16 mouse cellular contexts compared by ENCODE assay signal in the genomic region with DNA sequence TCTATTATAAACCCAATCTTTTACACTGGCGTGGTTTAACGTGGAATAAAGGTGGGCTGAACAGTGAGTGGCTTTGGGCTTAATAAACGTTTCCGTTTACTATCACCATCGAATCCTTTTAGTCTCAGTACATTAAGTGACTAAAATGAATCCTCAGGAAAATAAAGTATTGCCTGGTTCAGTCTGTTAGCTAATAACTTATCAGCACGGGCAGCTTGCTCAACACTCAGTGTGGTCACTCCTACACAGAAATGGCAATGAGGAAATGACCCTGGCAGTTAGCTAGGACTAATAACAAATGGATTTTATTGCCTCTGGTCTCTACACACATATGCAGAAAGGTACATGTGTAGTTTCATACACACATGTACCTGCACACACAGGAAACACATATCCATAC. TPM values are rescaled to one million over a fixed set of nuclear protein-coding genes. Genes with fewer than 3 reads are reported as not detected.
DNase-seq lines count a peak whose midpoint lies in the region; ATAC-seq and TF ChIP-seq lines count a peak whose summit lies in the region.
"Had no signal": no experiment of that assay in that cellular context is flagged by ENCODE, and none has a peak within 500 bp of the region (broad histone marks: within the 10 kb centered on the region; RNA-seq: fewer than 3 reads in every experiment).

No protein-coding gene starts in this region.

- peak; percentile 61 for DNase-seq in heart, adult 11 months
- no peak for DNase-seq in heart, postnatal 14 days
- peak; percentile 56 for DNase-seq in MEL (ENCODE audit: low read depth, low spot score)
- no peak for DNase-seq in left cerebral cortex, adult 2 months (ENCODE audit: extremely low spot score in 1 of 2, low spot score in 2 of 2)
- no peak for DNase-seq in kidney, postnatal 10 days

- peak overlapping the region; percentile 33 for H3K9ac ChIP-seq in MEL (ENCODE audit: control insufficient read depth, low read depth, low read length, poor library complexity, severe bottlenecking)
- peak overlapping the region; percentile 100 for H3K9ac ChIP-seq in liver, embryonic 16.5 days (ENCODE audit: low read depth, low read length)
- no peak overlapping the region for H3K9ac ChIP-seq in kidney, embryonic 16.5 days (replicated peaks; ENCODE audit: low read length)
- H3K9ac ChIP-seq: stomach, embryonic 15.5 days had no signal

- peak overlapping the region; percentile 80 for H3K27ac ChIP-seq in MEL (ENCODE audit: control insufficient read depth, low read depth, low read length)
- peak overlapping the region; percentile 98 for H3K27ac ChIP-seq in liver, embryonic 16.5 days (ENCODE audit: low read length)
- H3K27ac ChIP-seq in left cerebral cortex, adult 2 months: no peak overlapping the region
- H3K27ac ChIP-seq in kidney, embryonic 16.5 days (ENCODE audit: low read length): no peak overlapping the region
- H3K27ac ChIP-seq: midbrain, embryonic 10.5 days; stomach, embryonic 15.5 days had no signal

- peaks cover 32% of the 10 kb centered on the region for H3K79me2 ChIP-seq in MEL (ENCODE audit: control insufficient read depth, insufficient read depth, low read length, poor library complexity)

- no peak for TF ChIP-seq CTCF in MEL (IDR thresholded peaks at IDR 0.05 in 2 of 3, conservative IDR thresholded peaks at IDR 0.05 in 1 of 3; ENCODE audit: control insufficient read depth in 1 of 3, insufficient read depth in 1 of 3, low read depth in 2 of 3, low read length in 3 of 3, poor library complexity in 1 of 3, severe bottlenecking in 1 of 3)
- TF ChIP-seq CTCF in left cerebral cortex, adult 2 months (IDR thresholded peaks at IDR 0.05): no peak

- intact Hi-C loops in heart, postnatal 14 days (cut with DNase I): loop anchor here (10.0 kb wide), 1 partner anchor 340 kb away; the partner anchor contains the start of genes Cgas, Gm17324 and Mto1
- intact Hi-C loops in left cerebral cortex, adult 2 months (cut with DNase I): loop anchor here (5.0 kb wide), 1 partner anchor 188 kb away; the partner anchor contains the start of gene Elovl5

- H3K4me3 ChIP-seq in MEL (ENCODE audit: control insufficient read depth in 1 of 2, insufficient read depth in 1 of 2, low read depth in 2 of 2, low read length in 2 of 2): peak overlapping the region in 1 of 2 experiments; percentile 30; a peak in 2 of 4 replicates
- peak overlapping the region; percentile 97 for H3K4me3 ChIP-seq in liver, embryonic 16.5 days (ENCODE audit: low read depth, low read length)
- H3K4me3 ChIP-seq in left cerebral cortex, adult 2 months: no peak overlapping the region
- no peak overlapping the region for H3K4me3 ChIP-seq in kidney, embryonic 16.5 days (ENCODE audit: low read length)
- H3K4me3 ChIP-seq: midbrain, embryonic 10.5 days; stomach, embryonic 15.5 days had no signal

- H3K9me3 ChIP-seq in MEL (replicated peaks; ENCODE audit: insufficient read depth, low read length): no peaks in the 10 kb centered on the region
- no peaks in the 10 kb centered on the region for H3K9me3 ChIP-seq in liver, embryonic 16.5 days (replicated peaks; ENCODE audit: control insufficient read depth, low read length)
- H3K9me3 ChIP-seq in kidney, embryonic 16.5 days (ENCODE audit: low read length): no peaks in the 10 kb centered on the region
- H3K9me3 ChIP-seq: midbrain, embryonic 10.5 days; stomach, embryonic 15.5 days had no signal

- H3K4me2 ChIP-seq in liver, embryonic 16.5 days (ENCODE audit: low read depth, low read length): peak overlapping the region; percentile 95
- no peak overlapping the region for H3K4me2 ChIP-seq in kidney, embryonic 16.5 days (replicated peaks; ENCODE audit: low read depth, low read length)
- H3K4me2 ChIP-seq: stomach, embryonic 15.5 days had no signal

- peak; percentile 62 for ATAC-seq in erythroblast, adult 5-6 weeks (replicated peaks; ENCODE audit: low FRiP score, poor library complexity, severe bottlenecking)
- peak; percentile 28 for ATAC-seq in liver, embryonic 16.5 days (ENCODE audit: low read depth)
- no peak for ATAC-seq in kidney, embryonic 16.5 days (ENCODE audit: low FRiP score, low TSS enrichment)
- ATAC-seq: inflammation-experienced regulatory T-cells, adult 6 months had no signal

- TF ChIP-seq POLR2A in MEL (IDR thresholded peaks at IDR 0.05; ENCODE audit: control insufficient read depth in 1 of 2, insufficient read depth in 1 of 2, low read depth in 1 of 2, low read length in 2 of 2, poor library complexity in 1 of 2): no peak

- no peaks in the 10 kb centered on the region for H3K27me3 ChIP-seq in MEL (ENCODE audit: control insufficient read depth in 1 of 2, insufficient read depth in 2 of 2, low read length in 2 of 2)
- H3K27me3 ChIP-seq in liver, embryonic 16.5 days (ENCODE audit: control insufficient read depth, insufficient read depth, low read depth, low read length): no peaks in the 10 kb centered on the region
- no peaks in the 10 kb centered on the region for H3K27me3 ChIP-seq in kidney, embryonic 16.5 days (ENCODE audit: insufficient read depth, low read length)
- H3K27me3 ChIP-seq: stomach, embryonic 15.5 days had no signal

- peaks cover 6 to 56% of the 10 kb centered on the region in 2 experiments for H3K36me3 ChIP-seq in MEL (ENCODE audit: control insufficient read depth in 1 of 2, insufficient read depth in 2 of 2, low read length in 2 of 2)
- peaks cover 35% of the 10 kb centered on the region for H3K36me3 ChIP-seq in liver, embryonic 16.5 days (ENCODE audit: control insufficient read depth, insufficient read depth)
- peaks cover 21% of the 10 kb centered on the region for H3K36me3 ChIP-seq in kidney, embryonic 16.5 days (ENCODE audit: insufficient read depth, low read length)
- H3K36me3 ChIP-seq: stomach, embryonic 15.5 days had no signal

- 12% methylated on average over 6 of the region's 6 CpGs for WGBS in liver, embryonic 16.5 days (ENCODE audit: insufficient replicate concordance)
- WGBS in kidney, embryonic 16.5 days: 62% methylated on average over 6 of the region's 6 CpGs

- H3K4me1 ChIP-seq in MEL (ENCODE audit: control insufficient read depth in 1 of 2, insufficient read depth in 2 of 2, low read length in 2 of 2): peaks cover 21 to 40% of the 10 kb centered on the region in 2 experiments
- peaks cover 41% of the 10 kb centered on the region for H3K4me1 ChIP-seq in liver, embryonic 16.5 days (ENCODE audit: control insufficient read depth, low read depth, low read length)
- peaks cover 26% of the 10 kb centered on the region for H3K4me1 ChIP-seq in kidney, embryonic 16.5 days (ENCODE audit: insufficient read depth, low read length)

- no peak for TF ChIP-seq RAD21 in MEL (IDR thresholded peaks at IDR 0.05; ENCODE audit: low read depth, low read length)

- TF ChIP-seq EP300 in MEL (IDR thresholded peaks at IDR 0.05; ENCODE audit: low read depth in 1 of 2, low read length in 2 of 2): peak; percentile 12 to 31; a peak in 2 of 4 replicates

TF ChIP-seq in MEL, 35 proteins besides CTCF, POLR2A, EP300 and RAD21:
- peak; percentile 58 for TF ChIP-seq GATA1 (IDR thresholded peaks at IDR 0.05; ENCODE audit: low read depth, low read length)
- TF ChIP-seq POLR2AphosphoS2 (IDR thresholded peaks at IDR 0.05; ENCODE audit: low read length): no peak
- TF ChIP-seq BHLHE40 (IDR thresholded peaks at IDR 0.05; ENCODE audit: borderline replicate concordance, low read depth, low read length): 0 out of 2 replicates have a peak, but pooled peaks have one; percentile 20
- 0 out of 2 replicates have a peak, but pooled peaks have one; percentile 5 for TF ChIP-seq TBP (IDR thresholded peaks at IDR 0.05; ENCODE audit: low read depth, low read length)
- peak; percentile 8; the same call in 1 of the 2 replicates for TF ChIP-seq MXI1 (IDR thresholded peaks at IDR 0.05; ENCODE audit: low read depth, low read length)
- peak; percentile 63; the same call in 1 of the 2 replicates for TF ChIP-seq TAL1 (IDR thresholded peaks at IDR 0.05; ENCODE audit: low read length)
- TF ChIP-seq ZC3H11A (IDR thresholded peaks at IDR 0.05; ENCODE audit: low read depth, low read length): no peak
- peak; percentile 24; the same call in 1 of the 2 replicates for TF ChIP-seq TCF12 (IDR thresholded peaks at IDR 0.05; ENCODE audit: low read depth, low read length)
- TF ChIP-seq CHD1 (IDR thresholded peaks at IDR 0.05; ENCODE audit: low read depth, low read length): no peak

RNA-seq across cellular contexts. Expression of gene Fbxo9, which starts 3.9 kb away (rescaled TPM):
- total RNA-seq in heart, postnatal 14 days (2021): 10 to 100 TPM; 65.4 to 70.7 TPM
- total RNA-seq in MEL (2012; rRNA removed): 47.0 and 56.0 TPM in 2 replicates
- polyA plus RNA-seq in MEL (2012; ENCODE audit: insufficient read depth in 1 of 2, insufficient read length in 2 of 2, low read depth in 1 of 2, low replicate concordance in 2 of 2, missing spikeins in 1 of 2): 100 to 1,000 TPM in 1 of 2 experiments, 10 to 100 TPM in 1; 47.0 to 402 TPM
- total RNA-seq in erythroblast, adult 5-6 weeks (2015; ENCODE audit: low replicate concordance): 517 and 623 TPM in 2 replicates
- total RNA-seq in erythroblast, adult 5-6 weeks (2017; ENCODE audit: low replicate concordance): 741 and 893 TPM in 2 replicates
- 65.3 and 66.2 TPM in 2 replicates for polyA plus RNA-seq in liver, embryonic 16.5 days (2015; fragmentation: Nextera tagmentation; extraction: Ambion mirVana)
- total RNA-seq in left cerebral cortex, adult 2 months (2021): 100 to 1,000 TPM; 106 to 115 TPM
- polyA plus RNA-seq in kidney, embryonic 16.5 days (2015; fragmentation: Nextera tagmentation; extraction: Ambion mirVana): 44.3 and 45.2 TPM in 2 replicates

RNA-seq across cellular contexts. Expression of gene Ick, which starts 4.0 kb away (rescaled TPM):
- 10 to 100 TPM; 16.2 to 16.6 TPM for total RNA-seq in heart, postnatal 14 days (2021)
- 6.1 and 6.5 TPM in 2 replicates for total RNA-seq in MEL (2012; rRNA removed)
- polyA plus RNA-seq in MEL (2012; ENCODE audit: insufficient read depth in 1 of 2, insufficient read length in 2 of 2, low read depth in 1 of 2, low replicate concordance in 2 of 2, missing spikeins in 1 of 2): 10 to 100 TPM in 1 of 2 experiments, not detected in 1; 16.1 TPM
- 5.4 and 13.8 TPM in 2 replicates for total RNA-seq in erythroblast, adult 5-6 weeks (2015; ENCODE audit: low replicate concordance)
- total RNA-seq in erythroblast, adult 5-6 weeks (2017; ENCODE audit: low replicate concordance): 9.5 and 14.8 TPM in 2 replicates
- polyA plus RNA-seq in liver, embryonic 16.5 days (2015; fragmentation: Nextera tagmentation; extraction: Ambion mirVana): 4.6 and 5.5 TPM in 2 replicates
- 10 to 100 TPM; 17.4 to 19.2 TPM for total RNA-seq in left cerebral cortex, adult 2 months (2021)
- 21.7 and 24.5 TPM in 2 replicates for polyA plus RNA-seq in kidney, embryonic 16.5 days (2015; fragmentation: Nextera tagmentation; extraction: Ambion mirVana)

RNA-seq across cellular contexts. Expression of gene Gcm1, which starts 53.2 kb away (rescaled TPM):
- not detected for total RNA-seq in heart, postnatal 14 days (2021)
- not detected in 2 replicates for total RNA-seq in MEL (2012; rRNA removed)
- polyA plus RNA-seq in MEL (2012; ENCODE audit: insufficient read depth in 1 of 2, insufficient read length in 2 of 2, low read depth in 1 of 2, low replicate concordance in 2 of 2, missing spikeins in 1 of 2): not detected
- not detected in 2 replicates for total RNA-seq in erythroblast, adult 5-6 weeks (2015; ENCODE audit: low replicate concordance)
- total RNA-seq in erythroblast, adult 5-6 weeks (2017; ENCODE audit: low replicate concordance): not detected in 2 replicates
- not detected in 2 replicates for polyA plus RNA-seq in liver, embryonic 16.5 days (2015; fragmentation: Nextera tagmentation; extraction: Ambion mirVana)
- not detected for total RNA-seq in left cerebral cortex, adult 2 months (2021)
- polyA plus RNA-seq in kidney, embryonic 16.5 days (2015; fragmentation: Nextera tagmentation; extraction: Ambion mirVana): 1.1 and 1.2 TPM in 2 replicates
- total RNA-seq: gastrocnemius, adult 8-10 months; heart, postnatal 25 days; left cerebral cortex, postnatal 25 days had no signal
- polyA plus RNA-seq: C2C12; inflammation-experienced regulatory T-cells, adult 6 months; large intestine, adult 2 months; midbrain, embryonic 10.5 days; stomach, embryonic 15.5 days had no signal

Comparison
In these comparisons a context has a peak if more than half of its experiments do, and no peak if none do; other contexts are left out.
1. DNase-seq: peak in heart, adult 11 months (single experiment) and MEL (single experiment); none in heart, postnatal 14 days (0 of 2), left cerebral cortex, adult 2 months (0 of 2) and kidney, postnatal 10 days (single experiment).
2. H3K27ac ChIP-seq: peak in MEL (single experiment) and liver, embryonic 16.5 days (single experiment); none in left cerebral cortex, adult 2 months (single experiment) and kidney, embryonic 16.5 days (single experiment).